Mouse (Mus musculus) cerebellum, adult 18-20 months (tissue): ENCODE measurements around the gene Rer1.

ENCODE experiments used
- DNase-seq, 2 experiments: peaks; one replicate each; pipeline ENCODE4 v3.0.0; 2021

Rer1 gene

GRCm38 (mm10) chr4:155113766-155114410, 27.7 kb upstream of the Rer1 start:
- DNase-seq: no peak

DNA sequence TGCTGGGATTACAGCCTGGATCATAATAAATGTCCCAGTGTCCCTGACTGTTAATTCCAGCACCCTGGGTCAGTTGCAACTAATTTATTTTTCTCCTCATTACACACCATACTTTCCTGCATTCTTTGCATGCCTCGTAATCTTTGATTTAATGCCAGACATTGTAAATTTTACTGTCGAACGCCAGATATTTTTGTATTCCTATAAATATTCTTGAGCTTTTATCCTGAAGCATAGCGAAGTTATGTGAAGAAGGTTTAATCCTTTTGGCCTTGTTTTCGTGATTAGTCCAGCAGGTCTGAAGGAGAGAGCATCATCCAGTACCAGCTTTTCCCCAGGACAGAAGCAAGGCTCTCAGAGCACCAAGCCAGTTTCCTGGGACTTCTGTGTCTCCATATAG, 23.3 kb upstream of the Rer1 start:
- DNase-seq: no peak

GRCm38 (mm10) chr4:155107886-155108285, 21.7 kb upstream of the Rer1 start:
- no peak for DNase-seq

DNA sequence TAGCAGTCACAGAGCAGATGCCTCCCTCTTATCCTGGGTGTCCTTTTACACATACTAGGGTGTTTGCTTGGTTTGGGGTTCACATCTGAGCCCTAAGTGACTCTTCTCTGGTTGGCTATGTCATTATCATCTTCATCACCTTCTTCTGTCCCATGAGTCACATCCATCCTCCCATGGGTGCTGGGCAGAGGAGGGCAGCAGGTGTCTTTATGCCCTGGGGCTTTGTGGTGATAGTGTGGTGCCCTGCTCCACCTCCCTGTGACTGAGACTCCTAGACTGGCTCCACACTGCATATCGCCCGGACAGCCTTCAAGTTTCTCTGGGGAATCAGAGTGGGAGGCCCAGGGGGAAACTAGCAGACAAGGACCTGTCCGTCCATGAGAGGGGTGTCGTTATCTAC, 12.4 kb upstream of the Rer1 start:
- no peak for DNase-seq

GRCm38 (mm10) chr4:155097452-155097851, 11.3 kb upstream of the Rer1 start:
- peak in 1 of 2 experiments; percentile 26 for DNase-seq

DNA sequence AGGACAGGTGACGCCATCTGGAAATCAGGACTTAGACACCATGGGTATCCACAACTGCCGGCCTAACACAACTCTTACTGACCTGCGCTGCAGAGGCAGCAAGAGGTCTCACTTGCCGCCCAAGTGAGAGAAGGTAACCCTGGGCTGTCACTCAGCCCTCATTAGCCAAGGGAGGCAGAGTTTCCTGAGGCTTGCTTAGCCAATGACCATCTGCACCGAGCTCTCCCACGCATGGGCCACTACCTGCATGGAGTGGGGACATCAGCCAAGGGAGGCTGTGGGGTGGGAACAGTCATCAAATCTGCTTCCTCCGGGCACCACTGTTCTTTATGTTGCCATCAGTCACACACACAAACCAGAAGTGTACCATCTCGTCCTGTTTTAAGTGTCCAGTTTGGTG, 9.8 kb upstream of the Rer1 start:
- DNase-seq: peak; percentile 71 to 78

- DNase-seq: peak; percentile 92 to 94
Measured at GRCm38 (mm10) chr4:155095238-155095900, 9.2 kb upstream of the Rer1 start.

GRCm38 (mm10) chr4:155094565-155094964, 8.4 kb upstream of the Rer1 start:
- DNase-seq: peak; percentile 57 to 66

- peak in 1 of 2 experiments; percentile 45 for DNase-seq
Measured at GRCm38 (mm10) chr4:155093431-155094149, 7.4 kb upstream of the Rer1 start.

GRCm38 (mm10) chr4:155092718-155093430, 6.7 kb upstream of the Rer1 start:
- peak; percentile 91 to 94 for DNase-seq

DNA sequence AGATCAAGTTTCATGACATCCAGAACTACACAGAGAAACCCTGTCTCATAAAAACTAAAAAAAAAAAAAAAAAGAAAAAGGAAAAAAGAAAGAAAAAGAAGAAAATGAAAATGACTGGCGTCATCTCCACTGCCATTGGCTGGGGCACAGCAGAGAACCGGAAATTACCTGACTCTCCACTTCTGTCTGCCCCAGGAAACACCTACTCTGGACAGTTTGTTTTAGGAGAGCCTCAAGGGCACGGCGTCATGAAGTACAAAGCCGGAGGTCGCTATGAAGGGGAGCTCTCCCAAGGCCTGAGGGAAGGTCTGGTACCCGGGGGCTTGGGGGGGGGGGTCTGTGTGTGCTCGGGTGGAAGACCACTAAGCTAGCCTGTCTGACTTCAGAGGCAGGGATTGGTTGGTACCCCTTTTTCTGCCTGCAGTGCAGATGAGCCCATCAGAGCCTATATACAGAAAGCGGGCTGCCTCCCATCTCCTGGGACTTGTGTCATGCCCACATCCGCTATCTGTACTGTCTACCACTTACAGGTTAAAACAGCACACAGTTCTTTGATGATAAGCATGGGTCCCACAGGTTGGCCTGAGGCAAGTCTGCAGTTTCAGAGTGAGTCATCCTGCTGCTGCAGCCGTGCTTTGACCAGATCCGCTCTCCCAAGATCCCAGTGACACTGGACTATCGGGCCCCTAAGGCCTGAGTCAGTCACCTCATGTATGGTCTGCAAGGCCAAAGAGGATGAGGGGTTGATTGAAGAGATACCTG, 4.7 kb upstream of the Rer1 start:
- peak in 1 of 2 experiments; percentile 26 for DNase-seq

GRCm38 (mm10) chr4:155090147-155090546, 4.0 kb upstream of the Rer1 start:
- peak in 1 of 2 experiments; percentile 31 for DNase-seq

GRCm38 (mm10) chr4:155089241-155089640, 3.1 kb upstream of the Rer1 start:
- no peak for DNase-seq

DNA sequence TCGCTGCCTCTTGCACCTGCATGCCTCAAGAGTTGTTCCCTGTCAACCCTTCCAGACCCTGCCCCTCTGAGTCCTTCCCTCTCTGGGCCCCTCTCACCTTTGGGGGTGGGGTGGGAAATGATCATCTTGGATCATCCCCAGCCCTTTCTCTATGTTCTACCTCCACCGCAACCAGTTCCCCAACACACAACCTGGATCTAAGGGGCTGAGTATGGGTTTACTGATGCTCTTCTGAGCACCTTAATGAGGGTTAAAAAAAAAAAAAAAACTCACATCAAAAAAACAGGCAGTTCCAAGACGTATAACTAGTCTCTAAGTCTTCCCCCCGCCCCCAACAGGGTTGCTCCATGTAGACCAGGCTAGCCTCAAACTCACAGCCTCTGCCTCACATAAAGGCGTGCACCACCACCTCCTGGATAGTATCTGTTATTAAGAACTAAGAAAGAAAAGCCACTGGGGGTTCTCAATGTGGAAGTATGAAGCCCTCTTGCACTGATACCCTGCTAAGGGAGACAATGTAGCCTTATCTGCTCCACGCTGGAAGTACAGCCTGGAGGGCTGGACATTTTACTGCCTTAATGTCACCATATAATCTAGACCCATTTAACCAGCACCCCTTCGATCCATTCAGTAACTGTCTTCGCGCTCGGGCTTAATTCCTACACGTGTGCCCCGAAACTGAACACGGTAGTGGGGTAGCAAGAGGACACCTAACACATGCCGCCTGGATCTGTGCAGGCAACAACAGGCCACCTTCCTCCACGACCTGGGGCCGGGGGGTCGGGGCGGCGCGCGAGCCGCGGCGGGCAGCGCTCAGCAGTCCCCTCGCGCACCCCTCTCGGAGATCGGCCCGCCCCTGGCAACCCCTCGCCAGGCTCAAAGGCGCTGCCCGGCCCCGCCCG, 725 bp downstream of the Rer1 start:
- no peak for DNase-seq

- DNase-seq: no peak
Measured at GRCm38 (mm10) chr4:155084351-155084750, 1.8 kb downstream of the Rer1 start.

DNA sequence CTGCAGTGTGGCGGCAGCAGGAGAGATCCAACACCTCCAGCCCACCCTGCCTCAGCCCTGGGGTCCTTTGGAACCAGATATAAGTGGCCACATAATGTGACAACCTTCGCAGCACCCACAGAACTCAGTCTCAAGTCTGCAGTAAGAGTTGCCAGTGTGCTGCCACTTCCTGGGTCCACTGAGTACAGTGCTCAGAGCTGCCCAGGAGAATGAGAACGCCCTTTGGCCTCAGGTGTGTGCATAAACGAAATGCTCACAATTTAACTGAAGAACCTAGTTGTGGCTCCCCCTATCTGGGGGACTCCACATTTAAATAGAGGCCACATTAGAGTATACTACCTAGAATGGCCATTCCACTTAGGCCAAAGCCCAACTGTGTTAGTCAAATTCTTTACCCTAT, 2.6 kb downstream of the Rer1 start:
- no peak for DNase-seq

GRCm38 (mm10) chr4:155079666-155080065, 6.5 kb downstream of the Rer1 start:
- DNase-seq: no peak

GRCm38 (mm10) chr4:155078808-155079207, 7.4 kb downstream of the Rer1 start:
- DNase-seq: peak in 1 of 2 experiments; percentile 45

DNA sequence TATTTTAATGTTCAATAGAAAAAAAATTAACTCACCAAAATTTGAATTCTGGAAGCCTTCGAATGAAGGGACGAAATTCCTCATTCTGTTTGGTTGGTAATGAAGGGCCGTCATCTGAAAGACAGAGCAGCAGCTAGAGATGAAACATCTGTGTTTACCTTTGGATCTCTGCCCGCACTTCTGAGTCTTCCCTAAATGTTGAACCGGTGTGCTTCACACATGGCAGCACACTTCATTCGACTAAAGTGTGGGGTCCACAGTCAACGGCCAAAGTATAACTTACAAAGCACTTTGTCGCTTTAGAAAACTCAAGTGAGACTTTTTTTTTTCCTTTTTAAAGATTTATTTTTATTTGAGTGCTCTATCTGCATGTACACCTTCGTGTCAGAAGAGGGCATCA, 9.5 kb downstream of the Rer1 start:
- DNase-seq: no peak

DNA sequence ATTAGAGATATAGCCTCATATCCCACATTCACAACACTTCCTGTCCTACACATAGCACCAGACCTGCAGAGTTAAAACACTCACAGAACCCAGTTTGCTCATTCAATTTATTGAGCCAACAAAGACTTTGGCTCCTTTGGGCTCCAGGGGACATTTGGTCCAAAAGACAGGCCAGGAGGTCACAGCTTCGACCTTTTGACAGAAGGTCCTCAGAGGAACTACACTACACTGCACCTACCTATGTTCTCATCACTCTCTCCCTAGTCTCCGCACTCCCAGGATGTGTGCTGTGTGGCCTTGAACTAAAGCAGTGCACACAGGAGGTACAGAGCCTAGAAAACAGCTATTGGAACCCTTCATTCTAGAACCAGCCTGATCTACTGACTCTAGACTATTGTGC, 10.4 kb downstream of the Rer1 start:
- no peak for DNase-seq

DNA sequence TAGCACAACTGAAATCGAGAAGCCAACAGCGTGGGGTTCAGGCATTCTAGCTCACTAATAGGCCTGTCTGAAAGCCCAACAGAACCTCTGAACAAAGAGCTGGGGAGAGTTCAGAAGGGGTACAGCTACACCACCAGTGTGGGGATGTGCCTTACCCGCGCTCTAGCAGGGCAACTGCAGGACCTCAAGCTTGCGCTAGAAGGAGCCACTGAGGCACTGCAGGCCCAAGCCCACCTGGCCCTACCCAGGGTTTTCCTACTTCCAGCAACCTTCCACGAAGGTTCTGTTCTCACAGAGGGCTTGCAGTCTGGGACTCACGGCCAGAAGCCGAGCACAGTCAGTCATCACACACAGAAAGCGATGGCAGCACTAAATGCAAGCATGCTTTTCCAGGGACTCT, 11.0 kb downstream of the Rer1 start:
- no peak for DNase-seq
